Mouse (Mus musculus) myocyte (in vitro differentiated cells): Measurements from ENCODE around the gene Twist1.

Source experiments
- E2F4 ChIP-seq: IDR thresholded peaks from one replicate; pipeline ENCODE4 v1.6.1; 2011; ENCODE audit warnings: mild to moderate bottlenecking, control low read depth, moderate library complexity; ENCODE audit not compliant: insufficient read depth
- MYOD1 ChIP-seq, 3 experiments: IDR thresholded peaks; one replicate each; pipeline ENCODE4 v1.6.1; 2011; ENCODE audit warnings: control low read depth in 2 of 3, low read depth in 2 of 3, mild to moderate bottlenecking in 2 of 3, moderate library complexity in 1 of 3; ENCODE audit not compliant: insufficient read length in 2 of 3, control insufficient read depth in 1 of 3
- POLR2A ChIP-seq: IDR thresholded peaks from one replicate; pipeline ENCODE4 v1.6.1; 2011; ENCODE audit warnings: low read depth, mild to moderate bottlenecking, control low read depth, moderate library complexity; ENCODE audit not compliant: insufficient read length
- POLR2AphosphoS2 ChIP-seq: IDR thresholded peaks from one replicate; pipeline ENCODE4 v1.6.1; 2011; ENCODE audit warnings: low read depth, control low read depth; ENCODE audit not compliant: insufficient read length
- USF1 ChIP-seq: IDR thresholded peaks from one replicate; pipeline ENCODE4 v1.6.1; 2011; ENCODE audit warnings: low read depth, mild to moderate bottlenecking, control low read depth, moderate library complexity

- no peak for TF ChIP-seq MYOD1 (IDR thresholded peaks at IDR 0.05; ENCODE audit: control insufficient read depth in 1 of 3, insufficient read length in 2 of 3, low read depth in 2 of 3)
- no peak for TF ChIP-seq USF1
- TF ChIP-seq POLR2A: no peak
- no peak for TF ChIP-seq POLR2AphosphoS2
- TF ChIP-seq E2F4: no peak
Measured at GRCm38 (mm10) chr12:33927334-33928098, 30.0 kb upstream of the Twist1 start.
